Mouse (Mus musculus) inflammation-experienced regulatory T-cells, adult 6 months (primary cell): ENCODE results near the gene Olfr1257. TPM values are rescaled to one million over a fixed set of nuclear protein-coding genes. Genes with fewer than 3 reads are reported as not detected.
"Not testable (repeated sequence)": the region's sequence is repeated elsewhere in the genome, so short reads cannot be mapped to it uniquely, and the experiment has no call there.

Experiments
- ATAC-seq: one replicate; pipeline ENCODE4 v1.8.0; 2017
- polyA plus RNA-seq, 3 experiments: library from polyadenylated mRNA; unstranded; fragments of 100-300 nt; shearing (Covaris generic); gene quantifications; one replicate each; pipeline ENCODE4 v1.2.1; 2017

The Olfr1257 gene
- not detected for polyA plus RNA-seq

- ATAC-seq: no peak
These were observed at the start of gene Olfr1257 for GRCm38 (mm10) chr2:89878137-89878536. Gene Olfr1257 (plus strand): TSS chr2:89878437.

- no peak for ATAC-seq
These were observed 36.8 kb upstream of the Olfr1257 start, which contains the start of gene Olfr1256 for GRCm38 (mm10) chr2:89841455-89841854. Gene Olfr1256 (minus strand): TSS chr2:89841555.

- no peak for ATAC-seq
These were observed 30.1 kb upstream of the Olfr1257 start, which contains the start of gene Olfr48 for GRCm38 (mm10) chr2:89848105-89848504. Gene Olfr48 (minus strand): TSS chr2:89848205.

- ATAC-seq: no peak
These were observed 29.0 kb upstream of the Olfr1257 start for GRCm38 (mm10) chr2:89849230-89849629.

- not testable (repeated sequence) for ATAC-seq
These were observed 34.4 kb downstream of the Olfr1257 start for GRCm38 (mm10) chr2:89912616-89913015.

- ATAC-seq: no peak
These were observed 48.8 kb downstream of the Olfr1257 start, which contains the start of gene Olfr1258 for GRCm38 (mm10) chr2:89927009-89927408. Gene Olfr1258 (plus strand): TSS chr2:89927309.

Other genes starting within 250 kb of the Olfr1257 start
- not detected for gene Olfr1249, start 243.5 kb upstream of the Olfr1257 start, polyA plus RNA-seq
- not detected for gene Olfr1250, start 217.0 kb upstream of the Olfr1257 start, polyA plus RNA-seq
- gene Olfr1251, start 206.5 kb upstream of the Olfr1257 start, polyA plus RNA-seq: not detected
- gene Olfr1252, start 153.4 kb upstream of the Olfr1257 start, polyA plus RNA-seq: not detected
- not detected for gene Olfr1253, start 121.3 kb upstream of the Olfr1257 start, polyA plus RNA-seq
- not detected for gene Olfr1254, start 84.8 kb upstream of the Olfr1257 start, polyA plus RNA-seq
- gene Olfr1255, start 66.4 kb upstream of the Olfr1257 start, polyA plus RNA-seq: not detected
- not detected for gene Olfr1256, start 36.9 kb upstream of the Olfr1257 start, polyA plus RNA-seq
- gene Olfr48, start 30.2 kb upstream of the Olfr1257 start, polyA plus RNA-seq: not detected
- gene Olfr1258, start 48.9 kb downstream of the Olfr1257 start, polyA plus RNA-seq: not detected
- not detected for gene Olfr1259, start 70.2 kb downstream of the Olfr1257 start, polyA plus RNA-seq
- gene Olfr1260, start 95.9 kb downstream of the Olfr1257 start, polyA plus RNA-seq: not detected
- not detected for gene Olfr1261, start 112.8 kb downstream of the Olfr1257 start, polyA plus RNA-seq
- gene Olfr1262, start 121.7 kb downstream of the Olfr1257 start, polyA plus RNA-seq: not detected
- gene Olfr1263, start 133.7 kb downstream of the Olfr1257 start, polyA plus RNA-seq: not detected
- gene Olfr1264, start 147.1 kb downstream of the Olfr1257 start, polyA plus RNA-seq: not detected
- not detected for gene Olfr1265, start 156.9 kb downstream of the Olfr1257 start, polyA plus RNA-seq
- not detected for gene Olfr140, start 185.2 kb downstream of the Olfr1257 start, polyA plus RNA-seq
- under 1 TPM in 1 of 3 experiments, not detected in 2; 0.34 TPM for gene Olfr1269, start 243.0 kb downstream of the Olfr1257 start, polyA plus RNA-seq